Mouse (Mus musculus) bone marrow, adult 2 months (tissue): ENCODE results near the gene 2310046K23Rik. TPM values are rescaled to one million over a fixed set of nuclear protein-coding genes. Genes with fewer than 3 reads are reported as not detected.
"Not testable (repeated sequence)": the region's sequence is repeated elsewhere in the genome, so short reads cannot be mapped to it uniquely, and the experiment has no call there.

Source experiments
- H3K27ac ChIP-seq: fragments of 200-500 bp; 2 replicates; pipeline ENCODE4 v1.5.1; 2012; ENCODE audit warnings: low read depth, mild to moderate bottlenecking, control low read depth, inconsistent platforms, low read length; ENCODE audit not compliant: control insufficient read depth, poor library complexity, insufficient read depth
- H3K4me1 ChIP-seq: fragments of 200-500 bp; 2 replicates; pipeline ENCODE4 v1.6.1; 2011; ENCODE audit warnings: low read length; ENCODE audit not compliant: control insufficient read depth, insufficient read depth
- H3K4me3 ChIP-seq: fragments of 200-500 bp; replicated peaks from 2 replicates; pipeline ENCODE3; 2011; ENCODE audit warnings: mild to moderate bottlenecking, low read depth, low read length, control low read depth; ENCODE audit not compliant: control insufficient read depth
- CTCF ChIP-seq: fragments of 200-500 bp; IDR thresholded peaks from 2 replicates; pipeline ENCODE4 v1.5.1; 2011; ENCODE audit warnings: low read length, control low read depth; ENCODE audit not compliant: control insufficient read depth, insufficient read depth
- POLR2A ChIP-seq: fragments of 200-500 bp; IDR thresholded peaks from 2 replicates; pipeline ENCODE4 v1.6.1; 2011; ENCODE audit warnings: low read depth, mild to moderate bottlenecking, control low read depth, low read length, borderline replicate concordance; ENCODE audit not compliant: control insufficient read depth
- WGBS: fragments of 180-500 bp; shearing (Covaris S2); methylation state at CpG from one replicate; pipeline ENCODE4 v1.1.7; 2018; 5-methylcytosine and 5-hydroxymethylcytosine counted together
- polyA plus RNA-seq: library from polyadenylated mRNA; stranded (reverse); fragments of >200 nt; gene quantifications from 2 replicates; pipeline ENCODE4 v1.2.4, GENCODE M21; 2011; ENCODE audit warnings: low replicate concordance; ENCODE audit not compliant: missing spikeins, insufficient read depth, insufficient read length

The 2310046K23Rik gene
- polyA plus RNA-seq, 1 experiment: not detected

DNA sequence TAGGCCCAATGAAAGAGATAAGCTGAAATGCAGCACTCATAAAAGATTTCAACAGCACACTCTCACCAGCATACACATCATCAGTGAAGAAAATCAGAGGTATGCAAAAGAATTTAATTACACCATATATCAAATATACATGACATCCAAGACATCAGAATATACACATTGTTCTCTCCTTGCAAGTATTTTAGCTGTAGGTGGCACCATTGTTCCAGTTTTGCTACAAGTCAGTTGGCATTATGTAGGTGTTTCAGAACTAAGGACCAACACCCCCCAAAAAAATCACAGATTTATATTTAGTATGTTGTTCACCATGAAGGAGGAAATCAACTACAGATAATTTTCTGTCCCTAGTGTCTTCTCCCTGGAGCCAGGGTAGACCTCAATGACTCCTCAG, 31.1 kb upstream of the 2310046K23Rik start:
- TF ChIP-seq CTCF (no peak), POLR2A (no peak)
- Histone ChIP-seq H3K4me1 (no peaks in the 10 kb centered on the region), H3K27ac (no peak overlapping the region), H3K4me3 (no peak overlapping the region)

GRCm38 (mm10) chr3:92512325-92512724, 22.0 kb downstream of the 2310046K23Rik start:
- Histone ChIP-seq H3K27ac (no peak overlapping the region), H3K4me3 (no peak overlapping the region), H3K4me1 (no peaks in the 10 kb centered on the region)
- TF ChIP-seq CTCF (no peak), POLR2A (no peak)

DNA sequence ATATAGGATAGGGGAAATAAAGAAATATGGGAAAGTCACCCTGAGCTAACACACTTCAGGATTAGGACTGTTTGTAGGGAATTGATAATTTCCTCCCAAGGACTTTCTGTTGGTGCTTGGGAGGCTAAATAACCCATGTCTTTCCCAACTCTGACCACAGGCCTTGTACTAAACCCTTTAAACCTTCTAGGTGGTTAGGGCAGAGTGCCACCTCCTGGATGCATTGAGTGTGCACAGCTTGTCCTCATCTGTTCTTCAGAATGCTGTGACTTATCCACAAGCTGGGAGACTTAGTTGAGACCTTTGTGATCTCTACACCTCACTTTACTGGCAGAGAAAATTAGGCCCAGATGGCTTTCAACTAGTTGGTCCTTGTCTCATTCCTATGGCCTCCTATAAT, 23.5 kb downstream of the 2310046K23Rik start:
- TF ChIP-seq POLR2A (no peak), CTCF (no peak)
- Histone ChIP-seq H3K4me3 (no peak overlapping the region), H3K4me1 (no peaks in the 10 kb centered on the region), H3K27ac (no peak overlapping the region)

- TF ChIP-seq POLR2A (no peak), CTCF (no peak)
- H3K4me1 ChIP-seq: no peaks in the 10 kb centered on the region
- WGBS: 88% methylated on average over 1 of the region's 1 CpGs
Measured at GRCm38 (mm10) chr3:92508185-92508584, 26.1 kb downstream of the 2310046K23Rik start.

GRCm38 (mm10) chr3:92503528-92503927, 30.8 kb downstream of the 2310046K23Rik start:
- H3K4me1 ChIP-seq: no peaks in the 10 kb centered on the region
- TF ChIP-seq CTCF (no peak), POLR2A (no peak)
- H3K27ac ChIP-seq: no peak overlapping the region
- H3K4me3 ChIP-seq: no peak overlapping the region

More at GRCm38 (mm10) chr3:92508185-92508584, 26.1 kb downstream of the 2310046K23Rik start:
- no peak overlapping the region for H3K27ac ChIP-seq
- H3K4me3 ChIP-seq: no peak overlapping the region

- TF ChIP-seq POLR2A (no peak), CTCF (no peak)
- Histone ChIP-seq H3K27ac (no peak within 1 kb of the TSS), H3K4me3 (no peak within 1 kb of the TSS), H3K4me1 (no peaks in the 10 kb centered on the region)
- WGBS: 89% methylated on average over 1 of the region's 1 CpGs
Measured at GRCm38 (mm10) chr3:92500393-92500792, 33.9 kb downstream of the 2310046K23Rik start, which contains the start of gene Sprr4. Sprr4 (minus strand) TSS chr3:92500493.

DNA sequence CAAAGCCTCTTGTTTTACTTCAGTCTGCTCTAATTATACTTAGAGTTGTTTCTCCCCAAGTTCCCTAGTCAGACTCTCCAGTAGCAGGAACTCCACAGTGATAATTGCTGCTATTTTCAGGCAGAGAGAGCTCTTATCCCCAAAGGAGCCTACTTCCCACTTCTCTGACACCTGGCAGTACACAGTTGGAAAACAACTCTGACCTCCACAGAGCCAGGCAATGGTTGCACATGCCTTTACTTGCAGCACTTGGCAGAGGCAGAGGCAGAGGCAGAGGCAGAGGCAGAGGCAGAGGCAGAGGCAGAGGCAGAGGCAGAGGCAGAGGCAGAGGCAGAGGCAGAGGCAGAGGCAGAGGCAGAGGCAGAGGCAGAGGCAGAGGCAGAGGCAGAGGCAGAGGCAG, 44.0 kb downstream of the 2310046K23Rik start:
- not testable (repeated sequence) for H3K27ac ChIP-seq, H3K4me3 ChIP-seq, H3K4me1 ChIP-seq

- H3K4me1 ChIP-seq: no peaks in the 10 kb centered on the region
- WGBS: 8% methylated on average over 1 of the region's 1 CpGs
- H3K27ac ChIP-seq: no peak overlapping the region
- no peak for TF ChIP-seq POLR2A
- H3K4me3 ChIP-seq: no peak overlapping the region
Measured at GRCm38 (mm10) chr3:92486307-92486706, 48.0 kb downstream of the 2310046K23Rik start.

DNA sequence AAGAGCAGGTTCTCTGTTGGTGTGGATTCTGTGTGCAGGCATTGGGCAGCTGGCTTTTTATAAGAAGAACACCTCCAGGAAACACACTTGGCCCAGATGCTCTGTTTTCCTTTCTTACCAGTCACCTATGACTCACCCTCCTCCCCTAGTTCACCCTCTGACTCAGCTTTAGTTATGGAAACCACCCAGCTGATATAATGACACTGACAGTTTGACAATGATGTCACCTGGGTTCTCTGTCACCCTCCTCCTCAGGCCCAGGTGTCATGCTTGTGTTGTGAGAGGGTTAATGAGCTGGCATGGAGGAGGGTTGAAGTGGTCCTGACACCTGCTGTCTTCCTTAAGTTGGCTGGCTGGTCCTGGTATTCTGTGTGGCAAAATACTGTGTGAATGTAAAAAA, 48.4 kb downstream of the 2310046K23Rik start, which contains the start of gene Sprr1a:
Sprr1a (minus strand) TSS at position 33 of the 400 bp plus-strand sequence.
- Histone ChIP-seq H3K4me3 (no peak within 1 kb of the TSS), H3K27ac (no peak within 1 kb of the TSS), H3K4me1 (no peaks in the 10 kb centered on the region)
- no peak for TF ChIP-seq CTCF
- TF ChIP-seq POLR2A: no peak

Other genes with a start within 250 kb of the 2310046K23Rik start
- gene Sprr2a3, start 249.1 kb downstream of the 2310046K23Rik start, polyA plus RNA-seq: not detected in 2 replicates
- gene Sprr2b, start 217.9 kb downstream of the 2310046K23Rik start, polyA plus RNA-seq: not detected in 2 replicates
- gene Sprr2d, start 195.4 kb downstream of the 2310046K23Rik start, polyA plus RNA-seq: not detected in 2 replicates
- not detected in 2 replicates for gene Sprr2e, start 182.4 kb downstream of the 2310046K23Rik start, polyA plus RNA-seq
- not detected in 2 replicates for gene Sprr2f, start 169.3 kb downstream of the 2310046K23Rik start, polyA plus RNA-seq
- gene Sprr2h, start 148.8 kb downstream of the 2310046K23Rik start, polyA plus RNA-seq: not detected in 2 replicates
- not detected in 2 replicates for gene Sprr2i, start 126.5 kb downstream of the 2310046K23Rik start, polyA plus RNA-seq
- not detected in 2 replicates for gene Sprr2j-ps, start 116.4 kb downstream of the 2310046K23Rik start, polyA plus RNA-seq
- 36.1 and 44.7 TPM in 2 replicates for gene Gm9774, start 105.1 kb downstream of the 2310046K23Rik start, polyA plus RNA-seq
- gene Sprr2k, start 101.9 kb downstream of the 2310046K23Rik start, polyA plus RNA-seq: not detected in 2 replicates
- gene Sprr1b, start 95.7 kb downstream of the 2310046K23Rik start, polyA plus RNA-seq: not detected in 2 replicates
- gene Sprr3, start 75.8 kb downstream of the 2310046K23Rik start, polyA plus RNA-seq: not detected in 2 replicates
- gene Sprr1a, start 48.6 kb downstream of the 2310046K23Rik start, polyA plus RNA-seq: not detected in 2 replicates
- gene Sprr4, start 34.0 kb downstream of the 2310046K23Rik start, polyA plus RNA-seq: not detected in 2 replicates
- not detected in 2 replicates for gene Ivl, start 39.2 kb upstream of the 2310046K23Rik start, polyA plus RNA-seq
- not detected in 2 replicates for gene Smcp, start 54.5 kb upstream of the 2310046K23Rik start, polyA plus RNA-seq
- not detected in 2 replicates for gene 2210017I01Rik, start 73.0 kb upstream of the 2310046K23Rik start, polyA plus RNA-seq
- not detected in 2 replicates for gene Lce6a, start 87.1 kb upstream of the 2310046K23Rik start, polyA plus RNA-seq
- gene Lce1a1, start 113.8 kb upstream of the 2310046K23Rik start, polyA plus RNA-seq: not detected in 2 replicates
- gene Lce1b, start 122.4 kb upstream of the 2310046K23Rik start, polyA plus RNA-seq: not detected in 2 replicates
- gene Lce1a2, start 135.8 kb upstream of the 2310046K23Rik start, polyA plus RNA-seq: not detected in 2 replicates
- gene Lce1c, start 144.7 kb upstream of the 2310046K23Rik start, polyA plus RNA-seq: not detected in 2 replicates
- not detected in 2 replicates for gene Lce1d, start 152.7 kb upstream of the 2310046K23Rik start, polyA plus RNA-seq
- gene Lce1e, start 174.6 kb upstream of the 2310046K23Rik start, polyA plus RNA-seq: not detected in 2 replicates
- not detected in 2 replicates for gene Lce1f, start 185.8 kb upstream of the 2310046K23Rik start, polyA plus RNA-seq
- gene Gm38119, start 204.6 kb upstream of the 2310046K23Rik start, polyA plus RNA-seq: not detected in 2 replicates
- not detected in 2 replicates for gene Lce1g, start 217.8 kb upstream of the 2310046K23Rik start, polyA plus RNA-seq
- gene Lce1h, start 230.6 kb upstream of the 2310046K23Rik start, polyA plus RNA-seq: not detected in 2 replicates
- not detected in 2 replicates for gene Lce1i, start 244.4 kb upstream of the 2310046K23Rik start, polyA plus RNA-seq